Mouse (Mus musculus) MEL (cell line): ENCODE measurements around the gene Gm26992. TPM values are rescaled to one million over a fixed set of nuclear protein-coding genes. Genes with fewer than 3 reads are reported as not detected.
A peak's percentile ranks its signal among the peaks of the same experiment; 100 is the strongest.

Experiments used
- DNase-seq: peaks from one replicate; pipeline ENCODE4 v3.0.0; 2011; ENCODE audit warnings: low read depth, low spot score
- H3K27ac ChIP-seq: 2 replicates; pipeline ENCODE4 v1.5.1; 2012; ENCODE audit warnings: low read depth, mild to moderate bottlenecking, control low read depth, low read length, moderate library complexity; ENCODE audit not compliant: control insufficient read depth
- H3K27me3 ChIP-seq, 2 experiments: fragments of 150-350 bp in 1 of 2; sonication (generic) in 1 of 2; 2 replicates each; pipeline ENCODE4 v1.6.1; 2012; ENCODE audit warnings: low read length in 2 of 2, mild to moderate bottlenecking in 2 of 2, improper control_type of control experiment in 1 of 2, moderate library complexity in 1 of 2; ENCODE audit not compliant: insufficient read depth in 2 of 2, control insufficient read depth in 1 of 2
- H3K36me3 ChIP-seq, 2 experiments: 2 replicates each; pipeline ENCODE4 v1.6.1; 2012 to 2014; ENCODE audit warnings: low read length in 2 of 2, improper control_type of control experiment in 1 of 2, inconsistent platforms in 1 of 2, mild to moderate bottlenecking in 1 of 2; ENCODE audit not compliant: insufficient read depth in 2 of 2, control insufficient read depth in 1 of 2
- H3K4me1 ChIP-seq, 2 experiments: fragments of 150-350 bp in 1 of 2; sonication (generic) in 1 of 2; 2 replicates each; pipeline ENCODE4 v1.6.1; 2012; ENCODE audit warnings: low read length in 2 of 2, improper control_type of control experiment in 1 of 2, mild to moderate bottlenecking in 1 of 2; ENCODE audit not compliant: insufficient read depth in 2 of 2, control insufficient read depth in 1 of 2
- H3K4me3 ChIP-seq, 2 experiments: fragments of 150-350 bp in 1 of 2; sonication (generic) in 1 of 2; 2 replicates each; pipeline ENCODE4 v1.5.1; 2012; ENCODE audit warnings: low read depth in 2 of 2, low read length in 2 of 2, mild to moderate bottlenecking in 2 of 2, moderate library complexity in 2 of 2, control low read depth in 1 of 2, improper control_type of control experiment in 1 of 2; ENCODE audit not compliant: control insufficient read depth in 1 of 2, insufficient read depth in 1 of 2
- H3K79me2 ChIP-seq: 2 replicates; pipeline ENCODE4 v1.6.1; 2012; ENCODE audit warnings: mild to moderate bottlenecking, low read length, moderate library complexity; ENCODE audit not compliant: control insufficient read depth, poor library complexity, insufficient read depth
- H3K9ac ChIP-seq: 2 replicates; pipeline ENCODE4 v1.6.1; 2012; ENCODE audit warnings: low read depth, mild to moderate bottlenecking, control low read depth, low read length, moderate library complexity; ENCODE audit not compliant: control insufficient read depth, poor library complexity, severe bottlenecking
- H3K9me3 ChIP-seq: fragments of 150-350 bp; sonication (generic); replicated peaks from 2 replicates; pipeline ENCODE4 v1.6.1; 2012; ENCODE audit warnings: mild to moderate bottlenecking, low read length, improper control_type of control experiment, moderate library complexity; ENCODE audit not compliant: insufficient read depth
- GATA1 ChIP-seq: IDR thresholded peaks from 2 replicates; pipeline ENCODE4 v1.6.1; 2011; ENCODE audit warnings: low read depth, low read length, improper control_type of control experiment
- HCFC1 ChIP-seq: IDR thresholded peaks from 2 replicates; pipeline ENCODE4 v1.6.1; 2012; ENCODE audit warnings: low read depth, mild to moderate bottlenecking, inconsistent platforms, low read length, improper control_type of control experiment, moderate library complexity
- JUND ChIP-seq: IDR thresholded peaks from 2 replicates; pipeline ENCODE4 v1.6.1; 2011; ENCODE audit warnings: low read depth, mild to moderate bottlenecking, improper control_type of control experiment, low read length
- MAFK ChIP-seq: IDR thresholded peaks from 2 replicates; pipeline ENCODE4 v1.6.1; 2011; ENCODE audit warnings: low read depth, mild to moderate bottlenecking, low read length, improper control_type of control experiment, borderline replicate concordance
- MYB ChIP-seq: IDR thresholded peaks from 2 replicates; pipeline ENCODE4 v1.6.1; 2011; ENCODE audit warnings: mild to moderate bottlenecking, low read depth, low read length, improper control_type of control experiment
- NELFE ChIP-seq: IDR thresholded peaks from 2 replicates; pipeline ENCODE4 v1.6.1; 2011; ENCODE audit warnings: low read depth, low read length, improper control_type of control experiment
- POLR2A ChIP-seq, 2 experiments: IDR thresholded peaks; 2 replicates each; pipeline ENCODE4 v1.6.1; 2011 to 2012; ENCODE audit warnings: low read length in 2 of 2, mild to moderate bottlenecking in 2 of 2, control low read depth in 1 of 2, improper control_type of control experiment in 1 of 2, low read depth in 1 of 2, moderate library complexity in 1 of 2; ENCODE audit not compliant: control insufficient read depth in 1 of 2, insufficient read depth in 1 of 2, poor library complexity in 1 of 2
- POLR2AphosphoS2 ChIP-seq: IDR thresholded peaks from 2 replicates; pipeline ENCODE4 v1.6.1; 2011; ENCODE audit warnings: low read length, improper control_type of control experiment
- POLR2AphosphoS5 ChIP-seq: IDR thresholded peaks from 2 replicates; pipeline ENCODE4 v1.6.1; 2012; ENCODE audit warnings: low read depth, borderline replicate concordance, mild to moderate bottlenecking, inconsistent platforms, low read length, moderate library complexity, mixed read lengths
- TAL1 ChIP-seq: IDR thresholded peaks from 2 replicates; pipeline ENCODE4 v1.6.1; 2012; ENCODE audit warnings: mild to moderate bottlenecking, inconsistent platforms, low read length, moderate library complexity, mixed read lengths
- TBP ChIP-seq: IDR thresholded peaks from 2 replicates; pipeline ENCODE4 v1.8.0; 2011; ENCODE audit warnings: low read depth, low read length, improper control_type of control experiment
- polyA plus RNA-seq, 2 experiments: library from polyadenylated mRNA; stranded (reverse) in 1 of 2; unstranded in 1 of 2; fragments of >175 nt in 1 of 2; fragments of >200 nt in 1 of 2; gene quantifications; 2 replicates each; pipeline versions ENCODE4 v1.2.1 to v1.2.4; 2012; ENCODE audit warnings: low replicate concordance in 2 of 2, low read depth in 1 of 2; ENCODE audit not compliant: insufficient read length in 2 of 2, insufficient read depth in 1 of 2, missing spikeins in 1 of 2
- total RNA-seq: library from RNA; depleted of rRNA; stranded (reverse); fragments of 300-350 nt; gene quantifications from 2 replicates; pipeline ENCODE4 v1.2.3, GENCODE M21; 2012

Gm26992 gene
- total and polyA plus RNA-seq, 3 experiments, result not detected

GRCm38 (mm10) chrX:103484050-103484449 lies 62.2 kb downstream of the Gm26992 start (continued):
- TF ChIP-seq POLR2AphosphoS2 (no peak), MYB (no peak), POLR2A (IDR thresholded peaks at IDR 0.05; ENCODE audit: control insufficient read depth in 1 of 2, insufficient read depth in 1 of 2, low read depth in 1 of 2, low read length in 2 of 2, poor library complexity in 1 of 2) (no peak), JUND (no peak), POLR2AphosphoS5 (no peak)

GRCm38 (mm10) chrX:103490853-103491252 lies 69.0 kb downstream of the Gm26992 start:
- peaks cover 0 to 9% of the 10 kb centered on the region in 2 experiments; a peak in 2 of 4 replicates for H3K4me1 ChIP-seq
- H3K4me3 ChIP-seq, result no peak overlapping the region
- TF ChIP-seq TAL1 (no peak), MAFK (no peak), GATA1 (0 out of 2 replicates have a peak, but pooled peaks have one; percentile 8), MYB (no peak)
- no peak overlapping the region for H3K9ac ChIP-seq
- peak; percentile 19 for DNase-seq
- no peaks in the 10 kb centered on the region for H3K9me3 ChIP-seq
- H3K36me3 ChIP-seq, result peaks cover 0 to 13% of the 10 kb centered on the region in 2 experiments; a peak in 2 of 4 replicates
- H3K27me3 ChIP-seq, result no peaks in the 10 kb centered on the region
- no peak overlapping the region for H3K27ac ChIP-seq
- H3K79me2 ChIP-seq, result peaks cover 13% of the 10 kb centered on the region

GRCm38 (mm10) chrX:103492398-103493256 lies 70.8 kb downstream of the Gm26992 start:
- peak; percentile 60 for DNase-seq
- H3K4me3 ChIP-seq, result peak overlapping the region; percentile 50 to 65
- TF ChIP-seq HCFC1 (no peak), NELFE (peak; percentile 12; the same call in 1 of the 2 replicates), TBP (0 out of 2 replicates have a peak, but pooled peaks have one; percentile 40), TAL1 (peak; percentile 32; the same call in 1 of the 2 replicates)
- TF ChIP-seq, all 39 proteins: peak for 3
- Histone ChIP-seq H3K27ac (peak overlapping the region; percentile 95), H3K36me3 (peaks cover 3 to 13% of the 10 kb centered on the region in 2 experiments; a peak in 3 of 4 replicates), H3K9me3 (no peaks in the 10 kb centered on the region), H3K27me3 (no peaks in the 10 kb centered on the region), H3K9ac (peak overlapping the region; percentile 85), H3K79me2 (peaks cover 13% of the 10 kb centered on the region), H3K4me1 (peaks cover 0 to 9% of the 10 kb centered on the region in 2 experiments; a peak in 2 of 4 replicates)
